Mouse (Mus musculus): ENCODE results near the gene Ngf. TPM values are rescaled to one million over a fixed set of nuclear protein-coding genes. Genes with fewer than 3 reads are reported as not detected.

Gene Ngf
- total RNA-seq, 2 experiments from 2014 or later: 0.72 to 1.3 TPM

GRCm38 (mm10) chr3:102507666-102508260 lies 38.0 kb downstream of the Ngf start:
- DNase-seq: no peak

- no peak for DNase-seq
Observed at GRCm38 (mm10) chr3:102508455-102508854, 38.7 kb downstream of the Ngf start.

- no peak for DNase-seq
Observed at GRCm38 (mm10) chr3:102509601-102510000, 39.9 kb downstream of the Ngf start.

GRCm38 (mm10) chr3:102516937-102517336 lies 47.2 kb downstream of the Ngf start:
- no peak for DNase-seq

- DNase-seq: no peak
Observed at GRCm38 (mm10) chr3:102521061-102521460, 51.3 kb downstream of the Ngf start.

- no peak for DNase-seq
Observed at GRCm38 (mm10) chr3:102523711-102524110, 54.0 kb downstream of the Ngf start.

- no peak for DNase-seq
Observed at GRCm38 (mm10) chr3:102524951-102525350, 55.2 kb downstream of the Ngf start.

GRCm38 (mm10) chr3:102525856-102526255 lies 56.1 kb downstream of the Ngf start:
- DNase-seq: no peak

GRCm38 (mm10) chr3:102526481-102526880 lies 56.8 kb downstream of the Ngf start:
- DNase-seq: peak; percentile 78

GRCm38 (mm10) chr3:102534744-102535143 lies 65.0 kb downstream of the Ngf start:
- no peak for DNase-seq

GRCm38 (mm10) chr3:102543646-102544045 lies 73.9 kb downstream of the Ngf start:
- peak; percentile 32 for DNase-seq

GRCm38 (mm10) chr3:102547536-102547935 lies 77.8 kb downstream of the Ngf start:
- no peak for DNase-seq

- no peak for DNase-seq
Observed at GRCm38 (mm10) chr3:102553935-102554670, 84.4 kb downstream of the Ngf start.

- DNase-seq: peak; percentile 26
Observed at GRCm38 (mm10) chr3:102556108-102556507, 86.4 kb downstream of the Ngf start.

- DNase-seq: no peak
Observed at GRCm38 (mm10) chr3:102556645-102557044, 86.9 kb downstream of the Ngf start.

All from gastrocnemius, postnatal 25 days (tissue).